Mouse (Mus musculus) stomach, postnatal 0 days (tissue): ENCODE data around the gene Lef1.

Experiments
- CTCF ChIP-seq: IDR thresholded peaks from 2 replicates; pipeline ENCODE4 v1.5.1; 2016; ENCODE audit warnings: antibody characterized with exemption, low read depth, mild to moderate bottlenecking, moderate library complexity
- EP300 ChIP-seq: optimal IDR thresholded peaks from 2 replicates; pipeline ENCODE3; 2016; ENCODE audit warnings: antibody characterized with exemption

DNA sequence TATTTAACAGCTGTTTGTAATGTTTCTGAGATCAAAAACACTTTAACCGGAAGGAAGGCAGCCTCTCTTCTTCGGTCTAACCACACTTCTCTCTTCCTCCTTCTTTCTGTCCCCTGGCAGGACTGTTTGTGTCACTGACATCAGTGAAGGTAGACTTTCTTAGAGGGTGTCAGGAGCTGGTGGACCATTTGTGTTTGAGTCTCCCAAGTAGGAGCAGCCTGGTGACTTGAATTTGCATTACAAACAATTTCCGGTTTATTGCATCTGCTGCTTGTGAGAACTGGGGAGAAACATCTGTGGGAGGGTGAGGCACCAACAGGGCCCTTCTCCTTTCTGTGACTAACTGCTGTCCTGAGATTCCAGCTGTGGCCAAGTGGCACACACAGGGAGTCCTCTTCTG, 7.6 kb downstream of the Lef1 start:
- TF ChIP-seq EP300 (no peak), CTCF (no peak)
